Mouse (Mus musculus) liver, adult 2 months (tissue): ENCODE measurements at regions not wholly inside any gene's neighbourhood (a gene's known extent, or its start where the extent isn't known, plus 50 kb on each side); places are given as distances from the start of the nearest gene placed in this dataset.

Source experiments
- DNase-seq: peaks from one replicate; pipeline ENCODE4 v3.0.0-alpha.2; 2011; ENCODE audit warnings: low read depth, low spot score; ENCODE audit errors: extremely low read depth
- H3K27ac ChIP-seq: fragments of 200-500 bp; replicated peaks from 2 replicates; pipeline ENCODE4 v1.5.1; 2012; ENCODE audit warnings: low read depth, mild to moderate bottlenecking, control low read depth, inconsistent platforms, low read length; ENCODE audit not compliant: insufficient read depth
- H3K27me3 ChIP-seq: fragments of 200-500 bp; 2 replicates; pipeline ENCODE4 v1.6.1; 2012; ENCODE audit warnings: mild to moderate bottlenecking, moderate library complexity, low read length, inconsistent platforms; ENCODE audit not compliant: control insufficient read depth, insufficient read depth
- H3K36me3 ChIP-seq: fragments of 200-500 bp; 2 replicates; pipeline ENCODE4 v1.6.1; 2012; ENCODE audit warnings: low read length, inconsistent platforms; ENCODE audit not compliant: control insufficient read depth, insufficient read depth
- H3K4me1 ChIP-seq: fragments of 200-500 bp; 2 replicates; pipeline ENCODE4 v1.6.1; 2011; ENCODE audit warnings: low read length; ENCODE audit not compliant: control insufficient read depth, insufficient read depth
- H3K4me3 ChIP-seq: fragments of 200-500 bp; 2 replicates; pipeline ENCODE4 v1.5.1; 2011; ENCODE audit warnings: low read depth, mild to moderate bottlenecking, control low read depth, low read length, moderate library complexity; ENCODE audit not compliant: insufficient read depth
- H3K79me2 ChIP-seq: fragments of 200-500 bp; 2 replicates; pipeline ENCODE4 v1.6.1; 2012; ENCODE audit warnings: inconsistent platforms, mild to moderate bottlenecking, low read length, moderate library complexity; ENCODE audit not compliant: control insufficient read depth, insufficient read depth
- H3K9ac ChIP-seq: fragments of 200-500 bp; 2 replicates; pipeline ENCODE4 v1.6.1; 2012; ENCODE audit warnings: low read depth, mild to moderate bottlenecking, control low read depth, inconsistent platforms, low read length
- CTCF ChIP-seq: fragments of 200-500 bp; IDR thresholded peaks from 2 replicates; pipeline ENCODE4 v1.5.1; 2011; ENCODE audit warnings: low read depth, low read length, control low read depth
- POLR2A ChIP-seq: fragments of 200-500 bp; IDR thresholded peaks from 2 replicates; pipeline ENCODE4 v1.6.1; 2011; ENCODE audit warnings: low read length, control low read depth; ENCODE audit not compliant: insufficient read depth; ENCODE audit errors: extremely low read depth
- WGBS: fragments of 180-500 bp; shearing (Covaris S2); methylation state at CpG from one replicate; pipeline ENCODE4 v1.1.7; 2018; 5-methylcytosine and 5-hydroxymethylcytosine counted together

- Histone ChIP-seq H3K27me3 (no peaks in the 10 kb centered on the region), H3K4me1 (no peaks in the 10 kb centered on the region), H3K4me3 (no peak overlapping the region), H3K27ac (no peak overlapping the region), H3K36me3 (no peaks in the 10 kb centered on the region), H3K9ac (no peak overlapping the region), H3K79me2 (no peaks in the 10 kb centered on the region)
- peak; percentile 27 for DNase-seq
- TF ChIP-seq CTCF (no peak), POLR2A (no peak)
- 38% methylated on average over 13 of the region's 13 CpGs for WGBS
Observed at GRCm38 (mm10) chr5:64610562-64611405, 192.4 kb upstream of the Klf3 start.

- 90% methylated on average over 7 of the region's 7 CpGs for WGBS
- Histone ChIP-seq H3K79me2 (no peaks in the 10 kb centered on the region), H3K27me3 (no peaks in the 10 kb centered on the region), H3K36me3 (no peaks in the 10 kb centered on the region), H3K27ac (no peak overlapping the region), H3K9ac (no peak overlapping the region), H3K4me3 (no peak overlapping the region), H3K4me1 (no peaks in the 10 kb centered on the region)
- TF ChIP-seq POLR2A (no peak), CTCF (no peak)
- no peak for DNase-seq
Observed at GRCm38 (mm10) chr5:64612017-64612416, 191.2 kb upstream of the Klf3 start.

- 100% methylated on average over 3 of the region's 3 CpGs for WGBS
- no peaks in the 10 kb centered on the region for H3K79me2 ChIP-seq
- DNase-seq, result no peak
- no peak overlapping the region for H3K4me3 ChIP-seq
- no peak for TF ChIP-seq CTCF
- no peak for TF ChIP-seq POLR2A
- H3K27ac ChIP-seq, result no peak overlapping the region
- H3K9ac ChIP-seq, result no peak overlapping the region
- no peaks in the 10 kb centered on the region for H3K27me3 ChIP-seq
- no peaks in the 10 kb centered on the region for H3K4me1 ChIP-seq
- no peaks in the 10 kb centered on the region for H3K36me3 ChIP-seq
Observed at GRCm38 (mm10) chr5:64613696-64614095, 189.5 kb upstream of the Klf3 start.

- no peaks in the 10 kb centered on the region for H3K4me1 ChIP-seq
- DNase-seq, result no peak
- no peak overlapping the region for H3K4me3 ChIP-seq
- H3K27me3 ChIP-seq, result no peaks in the 10 kb centered on the region
- H3K79me2 ChIP-seq, result no peaks in the 10 kb centered on the region
- no peak for TF ChIP-seq CTCF
- TF ChIP-seq POLR2A, result no peak
- no peak overlapping the region for H3K27ac ChIP-seq
- WGBS, result 80% methylated on average over 5 of the region's 5 CpGs
- H3K9ac ChIP-seq, result no peak overlapping the region
- H3K36me3 ChIP-seq, result no peaks in the 10 kb centered on the region
Observed at GRCm38 (mm10) chr5:64618126-64618525, 185.1 kb upstream of the Klf3 start.

- WGBS, result 93% methylated on average over 5 of the region's 5 CpGs
- H3K36me3 ChIP-seq, result no peaks in the 10 kb centered on the region
Observed at GRCm38 (mm10) chr5:64619752-64620151, 183.4 kb upstream of the Klf3 start.

GRCm38 (mm10) chr5:64620726-64621125 is 182.5 kb upstream of the Klf3 start:
- Histone ChIP-seq H3K4me1 (peaks cover 5% of the 10 kb centered on the region), H3K36me3 (no peaks in the 10 kb centered on the region), H3K9ac (no peak overlapping the region), H3K27me3 (no peaks in the 10 kb centered on the region), H3K4me3 (no peak overlapping the region), H3K79me2 (no peaks in the 10 kb centered on the region), H3K27ac (no peak overlapping the region)
- TF ChIP-seq POLR2A, result no peak
- no peak for TF ChIP-seq CTCF
- 84% methylated on average over 5 of the region's 5 CpGs for WGBS
- no peak for DNase-seq

More at GRCm38 (mm10) chr5:64619752-64620151, 183.4 kb upstream of the Klf3 start:
- Histone ChIP-seq H3K4me1 (peaks cover 5% of the 10 kb centered on the region), H3K9ac (no peak overlapping the region), H3K27ac (no peak overlapping the region), H3K79me2 (no peaks in the 10 kb centered on the region), H3K4me3 (no peak overlapping the region), H3K27me3 (no peaks in the 10 kb centered on the region)
- DNase-seq, result no peak
- no peak for TF ChIP-seq CTCF
- TF ChIP-seq POLR2A, result no peak
